Mouse (Mus musculus): ENCODE results near the gene Ufsp2. TPM values are rescaled to one million over a fixed set of nuclear protein-coding genes. Genes with fewer than 3 reads are reported as not detected.

The Ufsp2 gene
- polyA plus RNA-seq, 1 experiment from 2014 or later: 76.8 TPM

GRCm38 (mm10) chr8:46024392-46024791, 49.1 kb downstream of the Ufsp2 start:
- Histone ChIP-seq H3K27me3 (replicated peaks) (no peaks in the 10 kb centered on the region), H3K9me3 (replicated peaks) (no peaks in the 10 kb centered on the region), H3K9ac (replicated peaks) (no peak overlapping the region), H3K4me1 (no peaks in the 10 kb centered on the region), H3K4me3 (replicated peaks) (no peak overlapping the region), H3K4me2 (no peak overlapping the region), H3K36me3 (0 out of 2 replicates have a peak, but pooled peaks cover under 1% of the 10 kb centered on the region), H3K27ac (replicated peaks) (no peak overlapping the region)
- WGBS: 55% methylated on average over 4 of the region's 4 CpGs
- no peak for ATAC-seq (ENCODE audit: low FRiP score)

- Histone ChIP-seq H3K27me3 (replicated peaks) (no peaks in the 10 kb centered on the region), H3K27ac (replicated peaks) (no peak overlapping the region), H3K4me3 (replicated peaks) (no peak overlapping the region), H3K36me3 (peaks cover 48% of the 10 kb centered on the region), H3K4me1 (peaks cover 8% of the 10 kb centered on the region), H3K9me3 (replicated peaks) (no peaks in the 10 kb centered on the region), H3K4me2 (no peak overlapping the region), H3K9ac (replicated peaks) (no peak overlapping the region)
- ATAC-seq (ENCODE audit: low FRiP score): no peak
- 81% methylated on average over 11 of the region's 11 CpGs for WGBS
Observed at GRCm38 (mm10) chr8:46036217-46036616, 60.9 kb downstream of the Ufsp2 start.

GRCm38 (mm10) chr8:46039666-46040065, 64.3 kb downstream of the Ufsp2 start:
- H3K27ac ChIP-seq (replicated peaks): 0 out of 2 replicates have a peak overlapping the region, but pooled peaks have one; percentile 5
- H3K9me3 ChIP-seq (replicated peaks): no peaks in the 10 kb centered on the region
- no peak overlapping the region for H3K4me3 ChIP-seq (replicated peaks)
- no peak overlapping the region for H3K9ac ChIP-seq (replicated peaks)
- no peak for ATAC-seq (ENCODE audit: low FRiP score)
- H3K27me3 ChIP-seq (replicated peaks): no peaks in the 10 kb centered on the region
- H3K4me2 ChIP-seq: no peak overlapping the region
- 42% methylated on average over 1 of the region's 1 CpGs for WGBS
- peaks cover 8% of the 10 kb centered on the region for H3K4me1 ChIP-seq
- peaks cover 51% of the 10 kb centered on the region for H3K36me3 ChIP-seq

GRCm38 (mm10) chr8:46040260-46040659, 64.9 kb downstream of the Ufsp2 start:
- H3K4me1 ChIP-seq: peaks cover 8% of the 10 kb centered on the region
- 0 out of 2 replicates have a peak, but pooled peaks have one; percentile 14 for ATAC-seq (ENCODE audit: low FRiP score)
- H3K4me3 ChIP-seq (replicated peaks): no peak overlapping the region
- H3K27me3 ChIP-seq (replicated peaks): no peaks in the 10 kb centered on the region
- H3K9ac ChIP-seq (replicated peaks): no peak overlapping the region
- H3K9me3 ChIP-seq (replicated peaks): no peaks in the 10 kb centered on the region
- H3K36me3 ChIP-seq: peaks cover 51% of the 10 kb centered on the region
- peak overlapping the region; percentile 60; the same call in 1 of the 2 replicates for H3K27ac ChIP-seq (replicated peaks)
- 44% methylated on average over 13 of the region's 13 CpGs for WGBS
- no peak overlapping the region for H3K4me2 ChIP-seq

Other genes with a start within 250 kb of the Ufsp2 start
- 14.8 and 19.8 TPM in 2 replicates for gene Pdlim3, start 90.1 kb upstream of the Ufsp2 start, polyA plus RNA-seq (2015; fragmentation: Nextera tagmentation; extraction: Ambion mirVana)
- 0.05 and 0.20 TPM in 2 replicates for gene Ccdc110, start 40.9 kb upstream of the Ufsp2 start, polyA plus RNA-seq (2015; fragmentation: Nextera tagmentation; extraction: Ambion mirVana)
- gene 1700029J07Rik, start 276 bp upstream of the Ufsp2 start, polyA plus RNA-seq (2015; fragmentation: Nextera tagmentation; extraction: Ambion mirVana): 5.5 and 7.1 TPM in 2 replicates
- gene Lrp2bp, start 23.8 kb downstream of the Ufsp2 start, polyA plus RNA-seq (2015; fragmentation: Nextera tagmentation; extraction: Ambion mirVana): 0.52 and 0.79 TPM in 2 replicates
- 39.8 and 50.5 TPM in 2 replicates for gene Ankrd37, start 30.2 kb downstream of the Ufsp2 start, polyA plus RNA-seq (2015; fragmentation: Nextera tagmentation; extraction: Ambion mirVana)
- gene Cfap97, start 176.2 kb downstream of the Ufsp2 start, polyA plus RNA-seq (2015; fragmentation: Nextera tagmentation; extraction: Ambion mirVana): 25.0 and 26.5 TPM in 2 replicates
- gene Snx25, start 176.6 kb downstream of the Ufsp2 start, polyA plus RNA-seq (2015; fragmentation: Nextera tagmentation; extraction: Ambion mirVana): 11.2 and 12.0 TPM in 2 replicates
- gene Slc25a4, start 235.8 kb downstream of the Ufsp2 start, polyA plus RNA-seq (2015; fragmentation: Nextera tagmentation; extraction: Ambion mirVana): 979 and 1,100 TPM in 2 replicates